Mouse (Mus musculus) left cerebral cortex, postnatal 4 days (tissue): Measurements from ENCODE around the gene Fdps. TPM values are rescaled to one million over a fixed set of nuclear protein-coding genes. Genes with fewer than 3 reads are reported as not detected.

ENCODE experiments used
- DNase-seq: peaks from one replicate; pipeline ENCODE4 v3.0.0-alpha.2; 2022
- intact Hi-C: fragments of 180-260 bp; cut with DNase I; formaldehyde crosslinking; loops from one replicate; pipeline ENCODE4 v1.15.1; 2025
- total RNA-seq, 2 experiments: library from RNA; stranded (reverse); gene quantifications; 2 replicates each; pipeline ENCODE4 v1.2.3; 2021

The Fdps gene
- total RNA-seq, 2 experiments from 2014 or later: 314 to 352 TPM

DNA sequence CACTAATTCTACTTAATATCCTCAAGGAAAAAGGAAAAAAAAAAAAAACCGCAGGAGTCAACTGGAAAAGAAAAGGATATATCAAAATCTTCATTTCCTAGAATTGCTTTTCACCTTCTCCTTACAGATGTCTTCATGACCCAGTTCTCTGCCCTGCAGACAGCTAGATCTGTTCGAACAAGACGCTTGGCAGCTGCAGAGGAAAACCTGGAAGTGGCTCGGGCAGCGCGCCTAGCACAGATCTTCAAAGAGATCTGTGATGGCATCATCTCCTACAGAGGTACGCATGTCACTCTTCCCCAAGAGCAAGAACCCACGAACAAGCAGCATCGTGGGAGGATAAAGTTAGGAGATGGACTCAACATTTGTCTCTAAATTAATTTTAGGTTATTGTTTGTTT, 43.4 kb downstream of the Fdps start:
- intact Hi-C loops: loop anchor here (10.0 kb wide), 1 partner anchor 956 kb away; no protein-coding TSS in a partner anchor
- DNase-seq: no peak

Other genes with a start within 250 kb of the Fdps start
- gene Msto1, start 188.0 kb downstream of the Fdps start, total RNA-seq: 10 to 100 TPM; 31.3 to 33.1 TPM
- gene Ash1l, start 151.3 kb downstream of the Fdps start, total RNA-seq: 10 to 100 TPM; 65.7 to 66.2 TPM
- gene Dap3, start 150.8 kb downstream of the Fdps start, total RNA-seq: 100 to 1,000 TPM in 1 of 2 experiments, 10 to 100 TPM in 1; 95.8 to 108 TPM
- gene Rusc1, start 8.6 kb downstream of the Fdps start, total RNA-seq: 100 to 1,000 TPM; 189 to 196 TPM
- not detected for gene Gm43738, start 860 bp downstream of the Fdps start, total RNA-seq
- gene Pklr, start 34.2 kb upstream of the Fdps start, total RNA-seq: under 1 TPM; 0.14 to 0.66 TPM
- gene Hcn3, start 58.2 kb upstream of the Fdps start, total RNA-seq: 10 to 100 TPM; 68.6 to 73.1 TPM
- 10 to 100 TPM; 53.8 to 56.6 TPM for gene Clk2, start 62.8 kb upstream of the Fdps start, total RNA-seq
- 10 to 100 TPM; 85.3 to 89.7 TPM for gene Scamp3, start 75.5 kb upstream of the Fdps start, total RNA-seq
- gene Fam189b, start 81.2 kb upstream of the Fdps start, total RNA-seq: 10 to 100 TPM; 51.4 to 56.2 TPM
- gene Gba, start 101.0 kb upstream of the Fdps start, total RNA-seq: 10 to 100 TPM; 61.3 to 62.2 TPM
- gene Thbs3, start 113.2 kb upstream of the Fdps start, total RNA-seq: 100 to 1,000 TPM in 1 of 2 experiments, 10 to 100 TPM in 1; 99.0 to 109 TPM
- gene Mtx1, start 125.1 kb upstream of the Fdps start, total RNA-seq: 100 to 1,000 TPM in 1 of 2 experiments, 10 to 100 TPM in 1; 99.1 to 106 TPM
- gene Muc1, start 127.1 kb upstream of the Fdps start, total RNA-seq: 1 to 10 TPM; 1.0 to 2.0 TPM
- gene Krtcap2, start 144.0 kb upstream of the Fdps start, total RNA-seq: 100 to 1,000 TPM in 1 of 2 experiments, 10 to 100 TPM in 1; 86.2 to 106 TPM
- gene Trim46, start 144.3 kb upstream of the Fdps start, total RNA-seq: 100 to 1,000 TPM; 128 to 133 TPM
- gene Dpm3, start 157.4 kb upstream of the Fdps start, total RNA-seq: 10 to 100 TPM; 54.0 to 59.7 TPM
- gene Slc50a1, start 168.6 kb upstream of the Fdps start, total RNA-seq: 10 to 100 TPM; 17.3 to 21.3 TPM
- gene Efna1, start 179.2 kb upstream of the Fdps start, total RNA-seq: 1 to 10 TPM; 5.0 to 6.4 TPM
- gene Efna3, start 221.0 kb upstream of the Fdps start, total RNA-seq: 10 to 100 TPM; 64.7 to 66.2 TPM
- 1 to 10 TPM; 5.7 to 7.4 TPM for gene Efna4, start 236.1 kb upstream of the Fdps start, total RNA-seq
- 10 to 100 TPM; 84.1 to 91.0 TPM for gene Adam15, start 248.0 kb upstream of the Fdps start, total RNA-seq